Mouse (Mus musculus): ENCODE results near the gene Cnppd1.

The Cnppd1 gene

DNA sequence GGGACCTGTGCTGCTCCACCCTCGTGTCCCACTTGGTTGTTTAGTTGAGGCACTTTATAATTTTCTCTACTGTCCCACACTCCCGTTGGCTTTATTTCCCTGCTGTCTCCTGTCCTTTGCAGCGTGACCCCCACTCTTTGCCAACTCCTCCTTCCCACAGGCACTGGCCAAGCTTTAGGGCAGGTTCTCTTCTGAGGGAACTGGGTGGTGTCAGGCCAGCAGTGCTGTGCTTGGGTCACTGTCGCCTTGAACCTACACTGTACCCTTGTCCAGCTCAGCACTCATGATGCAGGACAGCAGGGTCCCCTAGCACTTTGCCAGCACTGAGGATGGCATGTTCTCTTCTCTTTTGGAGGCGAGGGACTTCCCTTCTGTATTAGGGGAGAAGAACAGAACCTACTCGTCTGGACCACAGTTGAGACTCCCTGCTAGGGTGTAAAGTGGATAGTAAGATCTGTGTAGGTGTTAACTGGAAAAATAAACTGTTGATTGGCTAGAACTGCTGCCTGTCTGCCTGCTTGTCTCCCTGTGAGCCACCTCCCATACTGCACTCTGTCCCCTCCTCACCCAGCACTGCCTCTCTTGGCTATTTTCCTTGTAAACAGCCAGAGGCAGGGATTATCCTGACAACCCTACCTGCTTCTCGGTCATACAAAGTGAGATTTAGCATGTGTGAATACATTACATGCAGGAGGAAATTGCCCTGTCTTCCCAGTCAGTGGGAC is 5.1 kb upstream of the Cnppd1 start:
- no peak for DNase-seq

DNA sequence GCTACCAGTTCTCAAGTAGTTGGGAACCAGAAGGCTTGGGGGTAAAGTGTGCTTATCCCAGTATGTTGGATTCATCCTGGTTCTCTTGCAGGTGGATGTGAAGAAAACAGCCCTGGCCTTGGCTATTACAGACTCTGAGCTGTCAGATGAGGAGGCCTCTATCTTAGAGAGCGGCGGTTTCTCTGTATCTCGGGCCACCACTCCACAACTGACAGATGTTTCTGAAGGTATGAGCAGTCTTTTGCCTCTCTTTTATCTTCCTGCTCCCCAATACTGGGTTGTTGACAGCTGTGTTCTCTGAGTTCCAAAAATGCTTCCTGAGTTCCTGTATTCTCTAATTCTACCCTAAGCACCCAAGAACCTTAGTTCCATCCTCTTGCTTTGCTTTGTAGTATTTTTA is 3.1 kb upstream of the Cnppd1 start:
- no peak for DNase-seq

DNA sequence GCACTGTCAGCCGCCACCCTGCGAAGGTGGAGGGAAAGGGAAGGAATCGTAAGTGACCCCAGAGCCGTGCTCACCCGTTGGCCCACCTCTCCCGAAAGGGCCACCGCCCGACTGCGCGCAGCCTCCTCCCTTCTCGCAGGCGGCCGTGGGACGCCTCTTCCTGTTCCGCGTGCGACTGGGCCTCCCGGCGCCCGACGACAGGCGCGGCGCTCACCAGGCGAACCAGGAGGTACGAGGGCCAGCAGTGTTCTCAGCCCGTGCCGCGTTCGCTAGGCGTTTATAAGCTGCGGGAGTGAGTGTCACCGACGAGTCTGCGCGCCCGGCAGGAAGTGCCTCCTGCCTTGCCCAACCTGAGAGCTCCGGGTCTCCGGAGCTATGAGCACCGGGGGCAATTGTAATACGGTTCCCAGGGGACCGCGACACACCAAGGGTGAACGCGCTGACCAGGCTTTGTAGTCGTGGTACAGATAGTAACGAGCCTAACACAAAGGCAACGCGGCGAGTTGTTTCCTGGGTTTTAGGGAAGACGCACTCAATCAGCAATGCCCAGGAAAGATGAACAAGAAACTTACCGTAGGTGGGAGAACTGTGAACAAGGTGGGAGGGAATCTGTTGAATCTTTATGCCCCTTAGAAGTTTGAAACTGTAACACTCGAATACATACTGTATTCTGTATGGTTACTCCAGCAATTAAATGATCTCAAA is 873 bp downstream of the Cnppd1 start:
- DNase-seq = peak; percentile 75

DNA sequence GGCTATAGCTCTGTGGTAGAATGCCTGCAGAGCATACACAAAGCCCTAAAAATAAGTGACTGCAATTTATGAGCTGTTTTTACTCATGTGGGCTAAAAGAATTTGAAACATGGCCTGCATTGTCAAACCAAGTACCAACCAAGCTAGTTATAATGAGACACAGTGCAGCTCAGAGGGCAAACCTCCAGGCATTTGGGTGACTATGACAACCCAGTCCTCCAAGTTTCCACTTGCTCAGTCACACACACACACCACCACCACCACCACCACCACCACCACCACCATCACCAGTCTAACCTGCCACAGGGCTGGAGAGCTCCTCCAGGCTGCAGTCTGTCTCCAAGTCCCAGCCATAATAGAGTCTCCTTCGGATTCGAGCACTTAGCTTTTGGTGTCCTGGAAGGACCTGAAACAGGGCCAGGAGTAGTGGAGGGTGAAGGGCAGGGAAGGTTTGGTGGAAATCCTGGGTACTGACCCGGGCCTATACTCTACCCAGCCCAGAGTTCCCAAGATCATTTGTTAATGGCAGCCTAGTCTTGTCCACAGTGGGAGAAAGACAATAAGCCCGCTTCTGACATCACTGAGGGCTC is 1.8 kb downstream of the Cnppd1 start:
- no peak for DNase-seq

DNA sequence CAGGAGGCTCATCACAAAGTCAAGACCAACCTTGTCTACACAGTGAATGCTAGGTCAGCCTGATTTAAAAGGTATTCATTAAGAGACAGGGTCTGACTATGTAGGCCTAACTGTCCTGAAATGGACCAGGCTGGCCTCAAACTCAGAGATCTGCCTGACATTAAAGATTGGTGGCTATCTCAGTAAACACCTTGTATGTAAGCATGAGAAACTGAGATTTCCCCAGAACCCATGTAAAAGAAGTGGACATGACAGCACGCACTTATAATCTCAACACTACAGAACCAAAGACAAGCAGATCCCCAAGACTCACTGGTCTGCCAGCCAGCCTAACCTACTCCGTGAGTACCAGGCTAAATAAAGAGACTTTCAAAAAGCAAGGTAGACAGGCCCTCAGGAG is 4.1 kb downstream of the Cnppd1 start:
- DNase-seq = no peak

DNA sequence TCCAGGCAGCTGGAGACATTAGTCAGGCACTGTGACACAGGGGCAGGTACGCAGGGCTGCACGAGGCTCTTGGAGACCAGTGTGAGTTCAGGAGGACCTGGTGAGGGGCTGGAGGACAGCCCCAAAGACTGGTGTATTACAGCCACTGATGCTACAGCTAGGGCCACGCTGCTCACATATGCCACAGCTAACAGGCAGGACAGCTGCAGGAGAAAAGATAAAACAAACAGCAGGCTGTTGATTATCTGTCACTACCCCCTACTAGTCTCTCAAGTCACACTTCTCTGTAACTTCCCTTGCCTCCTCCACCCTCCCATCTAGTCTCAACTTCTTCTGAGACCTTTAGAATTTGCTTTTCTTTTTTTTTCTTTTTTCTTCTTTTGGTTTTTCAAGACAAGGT is 5.8 kb downstream of the Cnppd1 start:
- DNase-seq = no peak

DNA sequence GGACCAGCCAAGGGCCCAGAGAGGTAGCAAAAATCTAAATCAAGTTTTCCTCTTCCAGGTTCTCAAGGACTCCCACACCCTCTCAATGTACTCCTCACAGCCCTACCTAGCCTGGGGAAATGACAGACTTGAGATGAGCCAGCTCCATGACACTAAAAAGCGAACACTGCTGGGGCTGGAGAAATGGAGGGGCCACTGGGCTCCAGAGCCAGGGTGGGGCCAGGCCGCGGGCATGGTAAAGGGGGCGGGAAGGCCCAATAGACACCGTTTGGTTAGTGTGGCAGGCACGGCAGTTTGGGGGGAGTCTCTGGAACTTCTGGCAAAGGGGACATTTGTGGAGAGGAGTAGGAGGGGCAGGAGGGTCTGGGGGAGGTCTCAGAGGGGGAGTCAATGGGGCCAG is 6.2 kb downstream of the Cnppd1 start:
- DNase-seq = no peak

DNA sequence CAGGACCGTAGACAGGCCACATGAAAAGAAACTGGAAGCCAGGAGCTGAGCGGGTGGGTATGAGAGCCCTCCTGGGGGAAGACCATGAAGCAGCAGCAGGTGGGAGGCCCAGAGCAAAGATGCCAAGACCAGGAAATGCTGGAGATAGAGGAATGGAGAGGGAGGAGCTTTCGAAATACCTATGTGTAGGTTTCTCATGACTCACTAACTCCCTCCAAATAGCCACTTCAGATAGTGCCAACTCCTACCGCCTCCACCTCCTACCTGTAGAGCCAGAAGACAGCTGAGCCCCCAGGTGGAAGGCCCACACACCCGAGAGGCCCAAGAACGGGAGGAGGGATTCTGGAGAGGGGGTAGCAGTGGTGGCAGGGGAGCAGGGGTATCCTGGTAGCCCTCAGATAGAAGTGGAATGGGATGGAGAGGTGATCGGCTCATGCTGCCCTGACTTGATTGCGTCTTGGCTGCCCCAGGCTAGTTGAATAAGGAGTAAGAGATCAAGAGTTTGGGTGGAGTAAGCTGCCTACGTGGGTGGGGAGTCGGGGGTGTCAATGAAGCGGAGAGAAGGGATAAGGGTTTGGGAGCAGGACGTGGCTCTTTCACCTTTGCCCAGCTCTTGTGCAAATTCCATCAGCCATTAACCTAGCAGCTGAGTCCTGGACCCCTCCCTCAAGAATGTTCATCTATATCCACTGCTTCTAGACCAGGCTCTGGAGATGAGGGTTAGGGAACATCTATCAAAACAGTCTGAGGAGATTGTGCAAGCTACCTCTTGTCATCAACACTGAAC is 8.9 kb downstream of the Cnppd1 start, which contains the start of gene Slc23a3:
Gene Slc23a3 (minus strand): TSS at position 470 of the 787 bp plus-strand sequence.
- DNase-seq = no peak

DNA sequence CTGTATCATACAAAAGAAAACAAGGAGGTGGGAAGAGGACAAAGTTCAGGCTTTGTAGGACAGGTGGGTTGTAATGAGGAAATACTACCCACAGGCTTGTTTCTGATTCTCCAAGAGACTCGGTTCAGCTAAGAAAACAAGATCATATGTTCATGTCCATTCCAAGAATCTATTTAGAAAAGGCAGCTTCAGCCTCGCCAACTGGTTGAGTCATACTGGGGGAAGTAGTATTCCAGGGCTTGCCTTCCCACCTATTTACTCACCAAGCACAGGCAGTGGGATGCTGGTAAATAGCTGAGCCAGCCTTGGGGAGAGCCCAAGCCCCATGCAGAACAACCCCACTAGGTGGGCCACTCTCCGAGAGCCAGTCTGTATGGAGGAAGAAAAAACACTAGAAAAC is 13.9 kb downstream of the Cnppd1 start:
- DNase-seq = no peak

DNA sequence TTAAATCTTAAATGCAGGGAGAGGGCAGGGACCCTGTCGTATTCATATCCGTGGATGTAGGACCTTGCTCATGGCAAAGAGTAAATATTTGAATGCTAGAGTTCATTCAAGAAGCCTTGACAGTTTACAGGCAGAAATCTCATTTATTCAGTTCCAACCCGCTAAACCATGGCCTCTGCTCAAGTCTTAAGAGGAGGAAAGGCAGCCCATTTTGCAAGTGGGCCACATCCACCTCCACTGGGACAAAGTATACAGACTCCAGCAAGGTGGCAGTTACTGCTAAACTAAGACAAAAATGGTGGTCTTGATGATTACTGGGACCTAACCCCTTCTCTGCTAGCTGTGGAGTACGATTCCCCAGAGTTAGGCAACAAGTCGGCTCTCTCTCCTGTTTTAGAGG is 17.1 kb downstream of the Cnppd1 start:
- DNase-seq = no peak

DNA sequence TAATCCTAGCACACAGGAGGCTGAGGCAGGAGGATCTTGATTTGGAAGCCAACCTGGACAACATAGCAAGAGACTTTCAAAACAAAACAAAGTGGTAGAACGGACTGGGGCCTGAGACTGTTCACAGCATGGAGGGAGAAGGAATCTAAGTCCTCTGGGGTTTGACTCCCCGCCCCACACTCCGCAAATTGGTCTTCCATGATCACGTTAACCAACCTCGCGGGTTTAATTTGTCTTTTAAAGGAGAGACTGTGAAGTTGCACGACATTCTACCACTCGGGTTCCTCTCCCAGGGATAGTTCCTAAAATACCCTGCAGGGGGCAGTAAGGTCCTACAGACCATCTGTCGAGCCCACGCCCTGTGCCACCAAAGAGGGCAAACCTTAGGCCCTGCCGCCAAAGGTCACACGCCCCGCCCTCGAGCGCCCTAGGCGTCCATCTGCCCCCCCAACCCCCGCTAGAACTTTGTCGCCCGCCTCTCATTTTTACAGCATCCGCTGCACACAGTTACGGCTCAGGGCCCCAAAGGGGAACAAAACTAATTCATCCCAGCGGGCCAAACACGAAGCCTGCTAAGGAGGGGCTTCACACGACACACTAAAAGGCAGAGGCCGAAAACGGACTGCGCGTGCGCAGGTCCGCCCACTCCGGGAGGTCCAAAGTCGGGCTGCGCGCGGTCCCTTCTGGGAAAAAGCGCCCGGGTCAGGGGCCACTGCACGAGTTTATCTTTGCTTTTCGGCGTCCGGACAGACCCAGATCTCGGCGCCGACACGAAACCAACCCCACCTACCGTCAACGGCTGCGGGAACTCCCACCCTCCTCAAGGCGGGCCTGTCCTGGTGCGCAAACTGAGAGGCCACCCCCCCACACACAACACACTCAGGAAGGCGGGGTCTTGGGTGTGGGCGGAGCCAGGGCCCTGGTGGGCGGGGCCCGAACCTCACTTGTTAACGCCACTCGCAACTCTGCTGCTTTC is 17.9 kb downstream of the Cnppd1 start, which contains the start of gene Nhej1:
Gene Nhej1 (minus strand): TSS at position 855 of the 976 bp plus-strand sequence.
- DNase-seq = peak; percentile 95

DNA sequence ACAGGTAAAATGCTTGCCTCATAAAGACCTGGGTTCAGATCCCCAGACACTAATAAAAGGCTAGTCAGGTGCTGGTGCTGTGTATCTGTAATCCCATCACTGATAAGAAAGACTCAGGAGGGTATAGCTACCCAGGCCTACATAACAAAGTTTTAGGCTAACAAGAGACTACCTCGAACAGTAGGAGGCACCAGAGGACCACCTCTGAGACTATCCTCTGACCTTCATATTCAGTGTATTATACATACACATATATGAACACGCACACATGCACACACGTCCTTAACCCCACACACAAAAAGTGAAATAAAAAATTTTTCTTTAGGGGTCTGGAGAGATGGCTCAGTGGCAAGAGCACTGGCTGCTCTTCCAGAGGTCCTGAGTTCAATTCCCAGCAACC is 20.3 kb downstream of the Cnppd1 start:
- peak; percentile 24 for DNase-seq

All from lung, postnatal 14 days (tissue).